Mouse (Mus musculus) left cerebral cortex, adult 2 months (tissue): ENCODE measurements around the gene Homez. TPM values are rescaled to one million over a fixed set of nuclear protein-coding genes. Genes with fewer than 3 reads are reported as not detected.

Experiments used
- DNase-seq, 2 experiments: peaks; one replicate each; pipeline ENCODE4 v3.0.0; 2021 to 2022; ENCODE audit warnings: low spot score in 2 of 2, mixed read lengths in 1 of 2; ENCODE audit errors: extremely low spot score in 1 of 2
- H3K27ac ChIP-seq: fragments of 200-600 bp; 2 replicates; pipeline ENCODE4 v1.8.1; 2022
- H3K4me3 ChIP-seq: fragments of 200-600 bp; 2 replicates; pipeline ENCODE4 v1.8.1; 2022
- CTCF ChIP-seq: fragments of 200-600 bp; IDR thresholded peaks from 2 replicates; pipeline ENCODE4 v1.8.1; 2022; ENCODE audit warnings: antibody characterized with exemption, mild to moderate bottlenecking, moderate library complexity
- intact Hi-C: fragments of 180-260 bp; cut with DNase I; formaldehyde crosslinking; loops from one replicate; pipeline ENCODE4 v1.15.1; 2025
- total RNA-seq, 2 experiments: library from RNA; stranded (reverse); gene quantifications; 2 replicates each; pipeline ENCODE4 v1.2.3; 2021

Gene Homez
- total RNA-seq, 2 experiments from 2014 or later, result 19.4 to 20.8 TPM

DNA sequence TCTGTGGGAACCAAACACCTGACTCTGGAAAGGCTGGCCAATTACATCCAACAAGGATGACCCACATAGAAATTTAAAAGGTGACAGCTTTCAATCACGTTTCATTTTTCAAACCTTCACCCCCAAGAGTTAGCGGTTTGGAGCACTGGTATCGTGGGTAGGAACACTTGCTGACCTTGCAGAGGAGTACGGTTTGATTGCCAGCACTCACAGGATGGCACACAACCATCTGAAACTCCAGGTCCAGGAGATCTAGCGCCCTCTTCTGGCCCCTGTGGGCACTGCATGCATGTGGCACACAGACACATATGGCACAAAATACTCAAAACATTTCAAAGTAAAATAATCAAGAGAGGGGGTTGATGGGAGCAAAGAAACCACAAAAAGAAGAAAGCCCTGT is 3.8 kb downstream of the Homez start:
- Histone ChIP-seq H3K4me3 (no peak overlapping the region), H3K27ac (no peak overlapping the region)
- TF ChIP-seq CTCF, result peak; percentile 45
- DNase-seq, result no peak
- intact Hi-C loops, result no loop called here

DNA sequence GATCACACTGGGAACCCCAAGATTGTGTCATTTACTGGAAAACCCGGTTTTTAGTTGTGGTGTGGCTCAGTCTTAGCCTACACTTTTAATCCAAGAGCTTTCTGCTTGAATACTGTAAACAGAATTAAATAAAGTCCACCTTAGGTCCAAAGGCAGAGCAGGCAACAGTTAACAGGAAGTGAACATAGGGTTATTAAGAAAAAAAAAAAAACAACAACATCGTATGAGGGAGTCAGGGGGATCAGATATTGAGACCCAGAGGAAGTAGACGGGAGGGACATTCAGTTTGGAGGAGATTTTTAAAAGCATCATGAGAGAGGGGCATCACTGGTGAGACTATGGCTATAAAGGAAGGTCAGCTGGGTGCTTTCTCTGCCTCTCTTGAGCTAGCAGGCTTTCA is 4.5 kb downstream of the Homez start:
- intact Hi-C loops, result no loop called here
- no peak overlapping the region for H3K4me3 ChIP-seq
- no peak overlapping the region for H3K27ac ChIP-seq
- TF ChIP-seq CTCF, result no peak
- no peak for DNase-seq

DNA sequence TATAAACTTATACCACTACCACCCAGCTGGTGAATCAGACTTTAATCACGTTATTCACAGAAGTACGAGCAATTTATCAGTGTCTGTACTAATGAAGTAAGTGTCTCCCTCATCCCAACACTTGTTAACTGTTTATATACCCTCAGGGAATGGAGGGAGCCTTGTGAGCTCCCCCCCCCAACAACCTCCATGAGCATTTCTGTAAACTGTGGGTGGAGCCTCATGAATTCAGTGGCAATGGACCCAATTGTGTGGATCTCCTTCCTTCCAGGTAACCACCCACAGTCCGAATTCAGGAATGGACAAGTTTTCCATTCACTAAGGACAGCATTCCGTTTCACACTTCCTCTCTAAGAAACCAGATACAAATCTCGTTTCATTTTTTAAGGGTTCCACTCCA is 5.1 kb downstream of the Homez start:
- H3K4me3 ChIP-seq, result no peak overlapping the region
- TF ChIP-seq CTCF, result no peak
- DNase-seq, result no peak
- intact Hi-C loops, result no loop called here
- no peak overlapping the region for H3K27ac ChIP-seq

DNA sequence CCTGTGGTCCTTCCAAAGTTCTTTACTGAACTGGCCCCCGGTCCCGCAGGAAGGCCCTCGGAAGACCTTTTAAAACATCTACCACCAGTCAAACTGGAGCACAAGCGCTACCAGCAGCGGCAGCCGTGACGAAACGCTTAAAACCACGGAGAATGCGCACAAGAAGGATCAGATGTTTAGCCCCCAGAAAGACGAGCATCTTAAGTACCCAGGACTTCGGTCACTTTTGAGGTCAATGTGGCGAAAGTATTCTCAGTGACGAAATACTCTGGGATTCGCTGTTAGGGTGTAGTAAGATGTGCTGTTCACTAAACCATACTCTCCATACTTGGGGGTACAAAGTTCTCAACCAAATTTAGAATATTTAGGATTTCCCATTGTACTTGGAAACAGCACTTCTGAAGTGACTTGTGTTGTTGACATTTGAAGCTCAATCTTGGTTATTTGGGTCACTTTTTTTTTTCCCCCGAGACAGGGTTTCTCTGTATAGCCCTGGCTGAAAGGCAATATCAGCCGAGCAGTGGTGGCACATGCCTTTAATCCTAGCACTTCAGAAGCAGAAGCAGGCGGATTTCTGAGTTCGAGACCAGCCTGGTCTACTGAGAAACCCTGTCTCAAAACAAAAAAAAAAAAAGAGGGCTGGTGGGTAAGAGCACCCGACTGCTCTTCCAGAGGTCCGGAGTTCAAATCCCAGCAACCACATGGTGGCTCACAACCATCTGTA is 6.3 kb downstream of the Homez start:
- intact Hi-C loops, result no loop called here
- peak overlapping the region; percentile 92 for H3K27ac ChIP-seq
- peak overlapping the region; percentile 86 for H3K4me3 ChIP-seq
- DNase-seq, result no peak
- TF ChIP-seq CTCF, result no peak

DNA sequence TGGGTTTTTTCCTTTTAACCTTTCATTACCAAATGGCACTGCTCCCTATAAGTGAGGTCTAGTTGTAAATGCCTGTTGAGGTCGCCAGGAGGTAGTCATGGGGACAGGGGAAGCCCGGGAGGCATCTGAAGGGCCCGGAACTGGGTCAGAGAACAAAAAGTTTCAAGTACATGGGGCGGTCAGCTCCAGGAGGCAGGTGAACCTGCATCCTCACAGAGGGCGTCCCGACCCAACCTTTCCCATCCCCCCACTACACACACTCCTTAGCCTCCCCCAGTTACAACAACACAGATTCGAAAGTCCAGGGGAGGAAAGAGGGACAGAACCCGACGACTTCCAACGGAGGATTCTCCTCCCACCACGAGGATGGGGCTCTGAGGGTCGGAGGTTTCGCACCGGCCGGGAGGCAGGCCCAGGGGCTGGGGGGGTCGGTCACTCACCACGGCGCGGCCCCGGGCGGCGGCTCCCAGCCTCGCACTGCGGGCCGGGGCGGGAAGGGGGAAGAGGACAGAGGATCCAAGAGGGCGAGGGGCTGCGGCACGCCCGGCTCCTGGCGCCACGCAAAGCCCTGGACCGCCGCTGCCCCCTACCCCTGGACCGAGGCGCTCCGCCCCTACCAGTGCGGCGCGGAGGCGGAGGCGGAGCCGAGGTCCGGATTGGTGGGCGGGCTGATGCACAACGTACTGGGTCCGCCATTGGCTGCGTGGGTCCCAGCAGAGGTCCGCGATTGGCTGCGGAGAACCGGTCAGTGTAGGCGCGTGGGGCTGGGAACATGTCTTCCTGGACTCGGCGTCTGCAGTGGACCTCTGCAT is 7.1 kb downstream of the Homez start:
- H3K4me3 ChIP-seq, result peak overlapping the region; percentile 86

DNA sequence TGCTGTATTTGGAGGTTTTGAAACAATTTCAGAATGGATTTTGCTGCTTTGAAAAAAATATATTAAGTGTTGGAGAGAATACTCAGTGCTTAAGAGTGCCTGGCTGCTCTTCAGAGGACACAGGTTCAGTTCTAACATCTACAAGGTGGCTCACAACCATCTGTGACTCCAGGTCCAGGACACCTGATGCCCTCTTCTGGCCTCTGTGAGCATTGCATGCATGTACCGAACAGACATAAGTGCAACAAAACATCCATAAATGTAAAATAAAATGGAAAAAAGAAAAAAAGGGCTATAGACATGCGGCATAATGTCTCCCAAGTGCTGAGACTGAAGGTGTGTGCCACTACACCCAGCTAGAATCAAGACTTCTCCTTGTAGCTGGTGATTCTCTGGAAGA is 10.2 kb downstream of the Homez start:
- TF ChIP-seq CTCF, result peak; percentile 80
- Histone ChIP-seq H3K27ac (no peak overlapping the region), H3K4me3 (no peak overlapping the region)
- intact Hi-C loops, result loop anchor here (2.0 kb wide), 1 partner anchor 146 kb away; no protein-coding TSS in a partner anchor
- peak; percentile 52 to 66 for DNase-seq

More for the DNA sequence above, 7.1 kb downstream of the Homez start:
- peak overlapping the region; percentile 92 for H3K27ac ChIP-seq
- TF ChIP-seq CTCF, result no peak; the same call in 1 of the 2 replicates
- peak; percentile 91 to 93 for DNase-seq
- intact Hi-C loops, result no loop called here

DNA sequence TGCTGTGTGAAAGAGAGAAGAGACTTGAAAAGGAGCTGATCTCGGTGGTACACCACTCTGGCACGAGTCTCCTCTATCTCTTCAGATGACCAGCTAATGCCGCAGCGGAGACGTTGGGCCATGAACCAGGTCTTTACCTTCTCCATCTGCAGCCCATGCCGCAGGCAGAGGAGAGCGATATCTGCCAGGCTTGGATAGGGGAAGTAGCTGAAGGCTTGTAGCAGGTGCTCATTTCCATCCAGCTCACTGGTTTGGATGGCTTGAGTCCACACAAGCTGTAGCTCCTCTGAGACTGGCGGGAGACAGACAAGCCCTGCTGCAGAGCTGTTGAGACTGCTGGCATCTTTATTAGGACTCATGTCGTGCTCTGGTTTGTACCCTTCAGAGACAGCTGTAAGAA is 12.9 kb downstream of the Homez start:
- no peak for DNase-seq
- intact Hi-C loops, result no loop called here
- no peak for TF ChIP-seq CTCF
- no peak overlapping the region for H3K4me3 ChIP-seq
- no peak overlapping the region for H3K27ac ChIP-seq

DNA sequence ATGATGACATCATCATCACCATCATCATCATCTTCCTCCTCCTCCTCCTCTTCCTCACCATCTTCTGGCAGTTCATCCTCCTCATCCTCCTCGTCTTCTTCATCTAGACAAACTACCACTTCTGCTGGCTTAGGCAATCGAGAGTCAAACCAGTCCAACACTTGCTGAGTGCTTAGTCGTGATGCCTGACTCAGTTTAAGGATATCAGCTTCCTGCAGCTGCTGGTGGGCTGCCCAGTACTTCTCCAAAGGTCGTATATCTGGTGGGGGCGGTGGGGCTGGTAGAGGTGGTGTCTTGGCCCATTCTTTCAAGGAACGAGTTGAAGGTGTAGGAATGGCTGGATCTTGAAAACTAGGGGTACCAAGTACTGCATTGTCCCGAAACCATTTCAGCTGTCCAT is 14.1 kb downstream of the Homez start:
- intact Hi-C loops, result no loop called here
- no peak for DNase-seq
- no peak overlapping the region for H3K27ac ChIP-seq
- no peak for TF ChIP-seq CTCF
- no peak overlapping the region for H3K4me3 ChIP-seq

DNA sequence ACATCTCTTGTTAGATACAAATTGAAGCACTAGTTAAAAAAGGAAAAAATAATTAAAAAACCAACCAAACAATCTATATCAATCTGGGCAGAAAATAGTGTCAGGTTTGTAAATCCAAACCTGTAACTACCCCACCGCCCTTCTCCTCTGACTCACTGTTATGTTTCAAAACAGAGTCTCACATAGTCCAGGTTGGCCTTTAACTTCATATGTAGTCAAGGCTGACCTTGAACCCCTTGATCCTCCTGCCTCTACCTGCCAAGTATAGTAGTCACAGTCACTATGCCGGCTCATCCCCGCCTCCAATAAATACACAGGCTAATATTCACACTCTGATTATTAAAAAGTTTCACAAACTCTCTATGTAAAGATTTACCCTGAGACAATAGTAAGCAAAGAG is 15.0 kb downstream of the Homez start:
- DNase-seq, result no peak
- TF ChIP-seq CTCF, result no peak
- no peak overlapping the region for H3K27ac ChIP-seq
- intact Hi-C loops, result no loop called here
- no peak overlapping the region for H3K4me3 ChIP-seq

DNA sequence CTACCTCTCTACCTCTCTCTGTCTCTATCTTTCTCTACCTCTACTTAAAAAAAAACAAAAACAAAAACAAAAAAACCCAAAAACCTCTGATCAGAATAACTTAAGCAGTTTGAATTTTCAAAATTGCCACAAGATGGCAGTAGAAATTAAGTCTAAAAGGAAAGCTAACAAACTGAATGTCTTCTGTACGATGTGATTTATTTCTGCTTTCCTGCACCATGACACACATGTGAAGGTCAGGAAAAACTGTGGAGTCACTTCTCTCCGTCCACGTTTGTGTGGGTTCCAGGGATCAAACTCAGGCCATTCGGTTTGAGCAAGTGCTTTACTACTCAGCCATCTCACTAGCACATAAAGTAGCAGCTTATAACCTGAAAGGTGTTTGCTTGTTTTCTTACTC is 27.3 kb downstream of the Homez start:
- no peak for DNase-seq
- Histone ChIP-seq H3K27ac (no peak overlapping the region), H3K4me3 (no peak overlapping the region; the same call in 1 of the 2 replicates)
- peak; percentile 62 for TF ChIP-seq CTCF
- intact Hi-C loops, result loop anchor here (1.0 to 5.0 kb wide), 2 partner anchors 94 to 172 kb away; partner anchors contain the start of genes Cmtm5 and Ngdn

DNA sequence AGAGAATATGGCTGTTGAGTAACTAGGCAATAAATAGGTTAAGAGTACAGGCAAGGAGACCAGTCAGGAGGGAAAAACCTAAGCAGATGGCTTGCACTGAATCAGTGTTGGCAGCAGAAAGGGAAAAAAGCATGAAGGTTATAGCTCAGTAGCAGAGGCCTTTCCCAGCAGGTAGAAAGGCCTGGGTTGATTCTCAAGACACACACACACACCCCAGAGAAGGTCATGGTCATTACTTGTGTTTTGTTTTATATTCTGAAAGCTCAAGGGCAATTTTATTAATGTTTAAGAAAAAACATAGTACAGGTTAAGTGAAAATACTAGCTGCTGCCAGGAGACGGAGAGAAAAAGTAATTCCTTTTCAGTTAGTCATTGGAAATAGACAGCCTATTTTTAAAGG is 47.0 kb downstream of the Homez start:
- Histone ChIP-seq H3K4me3 (no peak overlapping the region), H3K27ac (no peak overlapping the region)
- no peak for TF ChIP-seq CTCF
- DNase-seq, result no peak
- intact Hi-C loops, result no loop called here

DNA sequence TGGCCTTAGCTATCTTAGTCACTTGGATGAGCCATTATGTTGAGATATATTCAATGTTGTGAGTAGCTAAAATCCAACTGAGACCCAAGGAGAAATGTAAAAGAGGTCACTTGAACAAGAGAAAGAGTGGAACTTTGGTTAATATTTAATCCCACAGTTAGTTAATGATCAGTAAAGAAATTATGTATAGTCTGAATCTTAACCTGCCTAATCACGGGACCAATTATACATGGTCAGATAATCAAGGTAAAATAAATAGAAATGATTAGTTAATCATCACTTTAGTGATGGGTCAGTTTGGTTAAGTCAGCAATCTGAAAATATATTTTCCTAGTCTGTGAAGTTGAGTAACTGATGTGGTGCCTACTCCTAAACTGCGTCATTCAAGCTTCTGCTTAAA is 48.5 kb downstream of the Homez start:
- no peak for DNase-seq
- intact Hi-C loops, result no loop called here
- no peak for TF ChIP-seq CTCF
- Histone ChIP-seq H3K4me3 (no peak overlapping the region), H3K27ac (no peak overlapping the region)
